Mouse (Mus musculus): ENCODE measurements around the gene Psmb3.
"Not testable (repeated sequence)": the region's sequence is repeated elsewhere in the genome, so short reads cannot be mapped to it uniquely, and the experiment has no call there.

Gene Psmb3

GRCm38 (mm10) chr11:97703039-97703826 is at the start of gene Psmb3:
Psmb3 (plus strand) TSS chr11:97703399.
- peak; percentile 100 for DNase-seq (ENCODE audit: low read depth)

- DNase-seq (ENCODE audit: low read depth): no peak
Observed at GRCm38 (mm10) chr11:97654210-97654609, 49.0 kb upstream of the Psmb3 start.

GRCm38 (mm10) chr11:97656269-97656971 is 46.8 kb upstream of the Psmb3 start:
- DNase-seq (ENCODE audit: low read depth): no peak

GRCm38 (mm10) chr11:97657184-97657945 is 45.8 kb upstream of the Psmb3 start:
- DNase-seq (ENCODE audit: low read depth): no peak

GRCm38 (mm10) chr11:97657967-97658366 is 45.2 kb upstream of the Psmb3 start:
- not testable (repeated sequence) for DNase-seq (ENCODE audit: low read depth)

- DNase-seq (ENCODE audit: low read depth): no peak
Observed at GRCm38 (mm10) chr11:97658751-97659266, 44.4 kb upstream of the Psmb3 start.

- DNase-seq (ENCODE audit: low read depth): no peak
Observed at GRCm38 (mm10) chr11:97659267-97659989, 43.8 kb upstream of the Psmb3 start.

GRCm38 (mm10) chr11:97659990-97660714 is 43.0 kb upstream of the Psmb3 start:
- no peak for DNase-seq (ENCODE audit: low read depth)

GRCm38 (mm10) chr11:97660734-97661647 is 42.2 kb upstream of the Psmb3 start:
- no peak for DNase-seq (ENCODE audit: low read depth)

- no peak for DNase-seq (ENCODE audit: low read depth)
Observed at GRCm38 (mm10) chr11:97661648-97662133, 41.5 kb upstream of the Psmb3 start.

GRCm38 (mm10) chr11:97662207-97662892 is 40.8 kb upstream of the Psmb3 start:
- DNase-seq (ENCODE audit: low read depth): no peak

GRCm38 (mm10) chr11:97662893-97663527 is 40.2 kb upstream of the Psmb3 start, which contains the start of gene Mllt6:
Mllt6 (plus strand) TSS chr11:97663414.
- DNase-seq (ENCODE audit: low read depth): no peak

- DNase-seq (ENCODE audit: low read depth): no peak
Observed at GRCm38 (mm10) chr11:97663528-97664338, 39.5 kb upstream of the Psmb3 start.

- no peak for DNase-seq (ENCODE audit: low read depth)
Observed at GRCm38 (mm10) chr11:97664339-97664665, 38.9 kb upstream of the Psmb3 start.

GRCm38 (mm10) chr11:97664771-97665240 is 38.4 kb upstream of the Psmb3 start:
- DNase-seq (ENCODE audit: low read depth): no peak

- DNase-seq (ENCODE audit: low read depth): no peak
Observed at GRCm38 (mm10) chr11:97665431-97665830, 37.8 kb upstream of the Psmb3 start.

GRCm38 (mm10) chr11:97666221-97666620 is 37.0 kb upstream of the Psmb3 start:
- DNase-seq (ENCODE audit: low read depth): no peak

- DNase-seq (ENCODE audit: low read depth): no peak
Observed at GRCm38 (mm10) chr11:97666794-97667193, 36.4 kb upstream of the Psmb3 start.
